Mouse (Mus musculus): ENCODE results near the gene Clstn3.

DNA sequence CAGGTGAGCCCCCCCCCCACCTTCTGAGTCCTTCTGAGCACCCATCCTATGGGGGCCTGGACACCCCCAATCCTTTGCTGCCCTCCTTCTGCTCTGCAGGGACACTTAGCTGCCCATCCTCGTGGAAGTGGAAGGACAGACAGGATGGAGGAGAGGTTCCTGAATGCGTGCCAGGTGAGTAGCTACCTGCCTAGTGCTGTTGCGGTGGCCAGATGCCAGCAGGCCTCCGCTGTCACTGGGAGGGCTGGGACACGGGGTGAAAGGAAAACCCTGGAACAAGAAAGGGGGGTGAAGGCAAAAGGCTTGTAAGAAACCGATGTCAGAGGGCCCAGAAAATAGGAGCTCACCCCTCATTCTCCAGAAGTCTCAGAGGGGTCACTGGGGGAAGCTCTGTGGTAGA is 42.4 kb upstream of the Clstn3 start:
- TF ChIP-seq TAL1 (IDR thresholded peaks at IDR 0.05; ENCODE audit: low read length) (no peak), GATA1 (IDR thresholded peaks at IDR 0.05; ENCODE audit: low read length) (no peak)
